Mouse (Mus musculus): ENCODE results near the gene Hexdc.

Hexdc gene

DNA sequence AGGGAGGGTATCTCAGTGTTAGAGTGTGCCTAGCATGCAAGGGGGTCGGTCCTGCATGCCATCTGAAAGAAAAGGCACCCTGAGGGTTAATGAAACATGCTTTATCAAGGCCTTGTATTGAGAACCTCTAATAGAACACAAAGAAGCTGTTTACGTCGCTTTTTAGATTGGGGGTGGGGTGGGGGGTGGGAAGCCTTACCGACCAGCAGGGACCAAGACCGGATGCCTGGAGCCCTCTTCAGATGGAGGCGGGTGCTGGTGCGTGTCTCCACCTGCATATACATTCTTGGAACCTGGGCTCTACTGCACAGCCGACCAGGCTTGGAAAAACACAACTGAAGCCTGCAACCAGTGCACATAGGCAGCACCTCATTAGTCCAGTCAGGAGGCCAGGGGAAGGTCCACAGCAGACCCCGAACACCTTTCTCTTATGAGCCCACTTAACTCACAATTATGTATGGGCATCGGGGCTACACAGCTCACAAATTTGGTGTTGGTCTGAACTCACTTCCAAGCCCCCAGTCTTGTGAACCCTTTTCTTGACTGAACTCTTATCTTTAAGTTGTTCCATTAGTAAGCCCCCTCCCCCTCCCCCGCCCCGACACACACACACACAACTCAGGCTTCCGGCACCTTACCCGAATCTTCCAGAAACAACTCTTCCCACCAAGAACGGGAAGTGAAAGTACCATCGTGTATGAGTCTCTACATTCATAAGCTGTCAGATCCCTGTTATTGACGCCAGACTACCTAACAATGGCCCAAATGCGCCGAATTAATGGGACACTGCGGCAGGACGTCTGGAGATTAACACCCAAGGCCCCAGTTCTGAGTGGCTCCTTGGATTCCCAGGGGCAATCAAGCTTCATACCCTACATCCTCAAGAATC lies 24.1 kb downstream of the Hexdc start:
- DNase-seq (ENCODE audit: low read depth, low spot score): no peak

DNA sequence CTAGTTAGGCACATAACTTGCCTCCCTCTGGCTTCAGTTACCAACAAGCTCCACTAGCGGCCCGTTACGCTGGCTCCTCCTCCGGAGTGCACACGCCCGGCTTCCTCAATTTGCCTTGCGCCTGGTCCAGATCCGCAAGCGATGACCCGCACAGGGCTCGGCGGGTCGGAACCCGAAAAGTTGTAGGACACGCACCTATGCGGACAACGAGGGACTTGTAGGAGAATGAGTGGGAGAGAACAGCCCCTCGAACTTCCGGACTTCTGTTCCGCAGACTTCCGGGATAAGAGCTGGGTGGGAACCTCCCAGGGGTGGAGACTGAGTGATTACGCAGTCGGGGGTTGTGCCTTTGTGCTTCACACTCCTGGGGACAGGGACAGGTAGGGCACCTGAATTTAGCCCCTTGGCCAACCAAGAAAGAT lies 24.8 kb downstream of the Hexdc start, which contains the start of gene Cybc1:
Cybc1 (minus strand) TSS at position 305 of the 422 bp plus-strand sequence.
- peak; percentile 69 for DNase-seq (ENCODE audit: low read depth, low spot score)

DNA sequence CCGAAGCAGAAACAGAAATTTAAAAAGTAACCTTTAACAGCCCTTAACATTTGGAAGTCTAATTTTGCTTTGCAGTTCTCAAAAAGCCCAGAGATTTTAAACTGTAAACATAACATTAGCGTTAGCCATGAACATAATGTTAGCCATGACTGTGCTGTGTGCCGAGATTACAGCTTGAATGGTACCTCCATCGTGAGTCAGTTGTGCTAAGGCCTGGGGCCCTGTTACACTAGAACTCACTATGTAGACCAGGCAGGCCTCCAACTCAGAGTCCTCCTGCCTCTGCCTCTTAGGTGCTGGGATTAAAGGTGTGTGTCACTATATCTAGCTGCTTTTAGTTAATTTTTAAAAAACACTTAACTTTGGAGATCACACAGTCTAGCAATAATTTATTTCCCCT lies 27.0 kb downstream of the Hexdc start:
- no peak for DNase-seq (ENCODE audit: low read depth, low spot score)

DNA sequence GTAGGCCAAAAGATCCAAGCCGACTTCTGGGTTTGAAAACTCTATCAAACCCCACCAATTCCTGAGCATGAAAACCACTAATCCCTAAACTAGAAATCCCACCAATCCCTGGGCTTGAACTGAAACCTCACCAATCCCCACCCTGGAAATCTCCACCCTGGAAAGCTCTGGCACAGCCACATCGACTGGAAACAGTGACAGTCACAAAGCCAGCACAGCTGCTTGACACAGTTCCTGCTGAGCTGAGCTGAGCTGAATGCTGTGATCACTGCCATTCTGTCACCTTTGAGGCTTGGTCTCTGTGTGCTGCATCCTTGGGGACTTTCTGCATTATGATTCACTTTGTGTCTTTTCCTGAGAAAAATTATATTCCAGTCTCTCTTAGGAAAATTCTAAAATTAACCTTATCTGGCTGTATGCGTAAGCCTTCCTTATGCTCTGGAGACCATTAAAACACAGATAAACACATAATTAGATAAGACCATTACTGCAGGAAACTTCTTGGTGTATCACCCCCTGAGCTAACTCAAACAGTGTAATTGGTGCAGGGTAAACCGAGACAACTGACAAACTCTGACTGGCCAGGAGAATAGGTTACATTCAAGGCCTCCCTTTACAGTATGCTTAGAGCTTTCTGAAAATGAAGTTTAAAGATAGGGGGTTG lies 27.5 kb downstream of the Hexdc start:
- no peak for DNase-seq (ENCODE audit: low read depth, low spot score)

DNA sequence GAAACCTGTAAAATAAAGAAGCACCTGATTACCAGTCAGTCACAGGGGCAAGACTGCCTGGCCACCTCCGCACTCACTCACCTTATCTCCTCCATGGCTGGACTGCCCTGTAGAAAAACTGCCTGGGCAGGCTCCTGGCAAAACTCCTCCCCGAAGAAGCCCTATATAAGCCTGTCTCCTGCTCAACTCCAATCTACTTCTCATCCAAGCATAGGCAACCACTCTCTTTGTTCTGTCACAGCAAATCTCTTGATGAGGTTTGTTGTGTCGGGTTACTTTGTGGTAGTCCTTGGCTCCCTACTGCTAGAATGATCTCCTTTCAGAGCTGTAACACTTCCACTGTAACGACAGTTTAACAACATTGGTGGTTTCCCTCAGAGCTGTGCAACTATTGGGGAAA lies 28.5 kb downstream of the Hexdc start:
- no peak for DNase-seq (ENCODE audit: low read depth, low spot score)

DNA sequence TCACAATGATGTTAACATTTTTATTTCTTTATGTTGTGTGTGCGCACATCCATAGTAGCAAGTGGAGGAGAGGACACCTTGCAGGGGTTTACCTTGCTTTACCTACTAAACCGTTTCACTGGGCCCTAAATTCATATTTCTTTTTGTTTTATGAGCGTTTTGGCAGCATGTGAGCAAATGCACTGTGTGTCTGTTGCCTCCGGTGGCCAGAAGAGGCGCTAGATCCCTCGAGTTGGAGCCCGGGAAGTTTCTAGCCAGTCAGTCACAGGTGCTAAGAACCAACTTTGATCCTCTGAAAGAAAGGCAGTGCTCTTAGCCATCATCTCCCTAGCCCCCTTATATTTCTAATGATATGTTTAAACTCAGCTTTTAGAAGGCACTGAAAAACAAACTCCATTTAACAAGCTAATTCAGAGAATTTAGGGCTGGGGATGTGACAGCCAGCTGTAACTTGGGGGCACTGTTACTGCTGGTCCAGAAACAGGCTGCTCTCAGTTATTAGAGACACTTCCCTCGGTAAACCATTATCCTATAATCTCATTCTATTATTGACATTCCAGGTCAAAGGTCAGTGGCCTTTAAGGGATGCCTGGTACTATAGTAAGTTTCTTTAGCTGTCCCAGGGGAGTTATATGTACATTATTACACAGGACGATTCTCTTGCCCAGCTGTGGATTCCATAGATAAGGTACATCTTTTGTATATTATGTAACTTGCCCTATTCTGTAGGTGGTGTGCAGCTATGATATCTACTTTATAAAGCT lies 31.4 kb downstream of the Hexdc start:
- DNase-seq (ENCODE audit: low read depth, low spot score): peak; percentile 57

DNA sequence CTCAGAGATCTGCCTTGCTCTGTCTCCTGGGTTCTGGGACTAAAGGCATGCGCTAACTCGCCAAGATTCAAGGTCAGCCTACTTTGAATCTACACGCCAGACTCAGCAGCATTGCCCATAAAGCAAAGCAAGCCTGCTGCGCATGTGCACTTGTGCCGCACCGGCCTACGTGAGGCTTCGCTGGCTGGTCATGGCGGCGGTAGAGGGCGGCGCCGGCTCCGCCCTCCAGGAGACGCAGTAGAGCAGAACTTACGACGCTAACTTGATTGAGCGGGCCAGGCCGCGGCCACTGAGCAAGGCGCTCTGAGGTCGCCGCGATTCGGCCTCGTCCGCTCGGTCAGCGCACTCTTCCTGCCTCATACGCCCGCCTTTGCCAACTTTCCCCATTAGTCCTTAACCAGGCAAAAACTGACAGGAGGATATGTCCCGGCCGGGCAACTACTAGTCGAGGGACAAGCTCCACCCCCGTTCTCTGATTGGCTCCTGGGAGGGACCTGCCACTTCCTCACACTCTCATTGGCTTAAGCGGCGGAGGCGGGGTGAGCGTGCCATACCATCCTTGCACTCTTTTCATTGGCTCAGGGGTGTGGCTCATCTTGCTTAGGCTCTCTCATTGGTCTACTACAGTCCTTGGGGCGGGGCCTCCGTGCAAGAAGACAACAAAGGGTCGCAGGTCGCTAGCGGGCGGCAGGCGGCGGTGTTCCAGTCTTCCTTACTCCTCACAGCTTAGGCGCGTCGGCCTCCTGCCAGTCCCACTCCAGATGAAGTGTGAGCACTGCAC lies 32.5 kb downstream of the Hexdc start, which contains the start of gene Narf:
Narf (plus strand) TSS at position 690 of the 781 bp plus-strand sequence.
- DNase-seq (ENCODE audit: low read depth, low spot score): peak; percentile 100

DNA sequence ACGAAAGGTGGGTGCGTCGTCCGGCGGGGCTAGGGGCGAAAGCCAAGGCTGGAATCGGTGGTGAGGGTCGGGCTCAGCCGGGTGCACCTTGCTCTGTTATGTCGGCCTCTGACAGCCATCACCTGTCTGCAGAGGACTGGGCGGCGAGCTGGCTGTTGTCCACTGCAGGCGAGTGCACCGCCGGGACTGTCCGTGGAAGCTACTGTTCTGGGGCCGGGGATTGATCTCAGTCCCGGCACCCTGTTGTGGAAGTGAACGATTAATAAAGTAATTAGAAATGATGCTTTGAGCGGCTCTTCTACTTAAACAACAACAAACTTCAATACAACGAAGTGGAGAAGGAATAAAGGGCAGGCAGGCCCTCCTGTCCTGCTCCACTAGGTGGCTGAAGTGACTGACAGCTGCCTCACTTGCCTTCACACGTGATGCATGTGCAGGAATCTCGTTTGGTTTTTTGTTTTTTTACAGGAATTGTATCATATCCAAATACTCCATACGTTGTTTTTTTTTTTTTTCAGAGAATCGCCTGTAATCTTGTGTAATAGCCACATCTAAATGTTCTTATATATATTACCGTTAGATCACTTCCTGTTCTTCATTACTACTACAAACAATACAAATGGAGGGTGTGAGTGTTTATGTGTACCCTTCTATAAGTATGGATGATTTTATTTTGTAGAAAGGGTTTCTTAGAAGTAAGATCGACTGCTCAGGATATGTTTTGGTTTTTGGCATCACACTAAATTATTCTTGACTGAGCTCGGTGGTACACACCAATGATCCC lies 33.3 kb downstream of the Hexdc start:
- no peak for DNase-seq (ENCODE audit: low read depth, low spot score)

DNA sequence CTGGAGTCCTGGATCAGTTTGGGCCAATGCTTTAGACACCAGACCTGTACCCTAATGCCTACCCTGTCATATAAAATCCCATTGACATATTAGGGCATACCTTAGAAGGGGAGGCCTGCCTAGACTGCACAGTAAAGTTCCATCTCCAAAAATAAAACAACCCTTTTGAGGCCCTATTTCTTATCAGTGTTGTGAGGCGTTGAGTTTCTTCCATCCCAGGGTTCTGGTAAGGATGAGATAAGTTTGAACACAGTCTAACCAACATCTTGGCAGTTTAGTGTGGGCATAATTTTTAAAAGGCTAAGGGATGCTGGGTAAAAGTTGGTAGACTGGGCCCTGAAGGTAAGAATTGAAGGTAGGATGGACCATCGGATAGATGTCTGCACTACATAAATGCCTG lies 35.4 kb downstream of the Hexdc start:
- peak; percentile 68 for DNase-seq (ENCODE audit: low read depth, low spot score)

DNA sequence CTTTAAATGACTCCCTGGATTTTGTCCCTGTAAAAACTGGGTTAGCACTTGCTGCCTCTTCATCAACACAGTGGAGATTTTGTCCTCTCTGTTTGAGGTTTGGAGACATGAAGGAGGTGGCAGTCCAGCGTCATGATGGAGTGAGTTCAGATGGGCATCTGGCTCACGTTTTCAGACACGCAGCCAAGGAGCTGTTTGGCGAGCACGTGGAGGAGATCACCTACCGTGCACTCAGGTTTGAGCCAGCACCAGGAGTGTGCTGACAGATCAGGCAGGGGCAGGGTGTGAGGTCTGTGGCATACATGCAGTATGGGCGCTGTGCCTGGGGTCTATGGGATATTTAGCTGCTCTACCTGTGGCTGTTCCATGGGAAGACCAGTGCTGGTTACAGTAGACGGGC lies 46.0 kb downstream of the Hexdc start:
- DNase-seq (ENCODE audit: low read depth, low spot score): no peak

DNA sequence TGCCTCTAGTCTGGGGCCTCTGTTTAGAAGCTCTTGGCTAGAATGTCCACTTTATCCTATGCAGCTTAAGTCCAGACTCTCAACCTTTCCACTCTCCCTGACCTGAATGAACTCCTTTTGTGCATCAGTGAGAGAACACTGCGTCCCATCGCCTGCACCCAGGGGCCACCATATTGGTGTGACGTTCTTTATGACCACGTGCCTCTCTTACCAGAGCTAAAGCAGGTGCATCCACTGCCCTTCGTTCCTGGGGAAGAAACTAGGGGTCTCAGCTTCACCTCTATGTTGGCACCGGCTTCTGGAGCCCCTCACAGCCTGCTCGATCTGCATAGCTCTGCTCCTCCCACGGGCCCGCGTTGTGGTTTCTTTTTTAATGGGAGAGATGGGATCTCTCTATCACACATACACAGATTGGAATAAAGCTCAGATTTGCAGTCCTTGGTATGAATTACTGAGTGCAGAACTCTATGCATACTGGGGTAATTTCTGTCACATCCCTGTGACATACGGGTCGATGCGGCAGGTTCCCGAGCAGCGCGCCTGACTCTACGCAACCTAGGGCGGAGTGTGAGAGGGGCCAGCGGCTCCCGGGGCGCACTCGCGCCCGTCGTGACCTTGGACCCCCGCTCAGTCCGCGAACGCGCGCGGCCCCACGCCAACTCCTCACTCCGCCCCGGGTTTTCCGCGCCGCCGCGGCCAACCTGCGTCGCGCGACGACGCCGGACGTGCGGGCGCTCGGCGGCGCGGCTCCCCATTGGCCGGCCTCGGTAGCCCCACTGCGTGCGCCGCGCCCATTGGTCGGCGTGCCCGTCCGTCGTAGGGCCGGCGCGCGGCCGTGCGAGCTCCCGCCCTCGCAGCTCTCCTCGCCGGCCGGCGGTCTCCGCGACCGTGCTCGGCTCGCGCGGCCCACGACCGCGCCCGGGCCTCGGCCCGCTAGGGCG lies 55.2 kb downstream of the Hexdc start, which contains the start of gene Foxk2:
Foxk2 (plus strand) TSS at position 831 of the 941 bp plus-strand sequence.
- DNase-seq (ENCODE audit: low read depth, low spot score): peak; percentile 82

DNA sequence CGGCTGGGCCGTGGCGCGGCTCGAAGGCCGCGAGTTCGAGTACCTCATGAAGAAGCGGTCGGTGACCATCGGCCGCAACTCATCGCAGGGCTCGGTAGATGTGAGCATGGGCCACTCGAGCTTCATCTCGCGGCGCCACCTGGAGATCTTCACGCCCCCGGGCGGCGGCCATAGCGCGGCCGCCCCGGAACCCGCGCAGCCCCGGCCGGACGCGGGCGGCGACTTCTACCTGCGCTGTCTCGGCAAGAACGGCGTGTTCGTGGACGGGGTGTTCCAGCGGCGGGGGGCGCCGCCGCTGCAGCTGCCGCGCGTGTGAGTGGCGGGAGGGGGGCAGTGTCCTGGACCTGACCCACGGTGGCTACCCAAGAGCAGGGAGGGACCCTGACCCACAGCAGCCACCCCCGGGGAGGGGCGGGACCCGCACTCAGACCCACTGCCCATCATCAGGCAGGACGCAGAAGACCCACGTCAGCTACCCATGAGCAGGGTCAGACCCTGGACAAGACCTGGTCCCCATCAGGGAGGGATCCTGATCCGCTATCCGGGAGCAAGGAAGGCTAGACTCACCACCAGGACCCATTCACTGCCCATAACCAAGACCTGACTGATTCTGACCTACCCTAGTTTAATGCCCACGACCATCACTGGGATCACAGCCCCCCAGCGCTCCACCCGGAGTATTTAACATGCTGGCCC lies 56.1 kb downstream of the Hexdc start:
- DNase-seq (ENCODE audit: low read depth, low spot score): no peak

DNA sequence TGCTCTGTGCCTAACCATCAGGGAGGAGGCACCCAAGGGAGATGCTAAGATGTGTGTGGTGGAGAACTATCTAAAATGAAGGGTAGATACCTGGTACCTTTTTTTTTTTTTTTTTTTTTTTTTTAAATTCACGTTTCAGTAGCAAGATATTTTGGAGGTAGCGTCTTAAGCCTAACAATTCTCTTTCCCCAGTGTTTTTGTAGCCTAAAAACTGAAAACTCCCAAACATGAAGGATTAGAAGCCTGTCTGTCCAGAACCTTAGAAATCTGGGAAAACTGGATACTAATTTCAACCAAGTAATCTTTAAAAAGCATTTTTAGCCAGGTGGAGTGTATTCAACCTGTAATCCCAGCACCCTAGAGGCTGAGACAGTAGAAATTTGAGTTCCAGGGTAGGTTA lies 56.8 kb downstream of the Hexdc start:
- no peak for DNase-seq (ENCODE audit: low read depth, low spot score)
